Mouse (Mus musculus) lung, postnatal 0 days (tissue): ENCODE measurements at regions not wholly inside any gene's neighbourhood (a gene's known extent, or its start where the extent isn't known, plus 50 kb on each side); places are given as distances from the start of the nearest gene placed in this dataset.
"Not testable (repeated sequence)": the region's sequence is repeated elsewhere in the genome, so short reads cannot be mapped to it uniquely, and the experiment has no call there.

ENCODE experiments used
- ATAC-seq: fragments of 200-750 bp; cut with Nextera tagmentation; 2 replicates; pipeline ENCODE4 v1.8.0; 2017; ENCODE audit warnings: moderate library complexity
- DNase-seq: peaks from one replicate; pipeline ENCODE4 v3.0.0-alpha.2; 2016; ENCODE audit warnings: low spot score
- H3K27ac ChIP-seq: fragments of 300-500 bp; sonication (generic); 2 replicates; pipeline ENCODE4 v1.5.1; 2014; ENCODE audit warnings: antibody characterized with exemption, mild to moderate bottlenecking, low read length, mixed read lengths
- H3K27me3 ChIP-seq: fragments of 300-500 bp; sonication (generic); replicated peaks from 2 replicates; pipeline ENCODE4 v1.6.1; 2014; ENCODE audit warnings: low read length, mixed read lengths; ENCODE audit not compliant: insufficient read depth
- H3K36me3 ChIP-seq: fragments of 300-500 bp; sonication (generic); 2 replicates; pipeline ENCODE4 v1.6.1; 2014; ENCODE audit warnings: low read length, mixed read lengths; ENCODE audit not compliant: insufficient read depth
- H3K4me1 ChIP-seq: fragments of 300-500 bp; sonication (generic); 2 replicates; pipeline ENCODE4 v1.6.1; 2014; ENCODE audit warnings: antibody characterized with exemption, low read depth, low read length, mixed read lengths; ENCODE audit not compliant: insufficient read depth
- H3K4me2 ChIP-seq: fragments of 300-500 bp; sonication (generic); replicated peaks from 2 replicates; pipeline ENCODE4 v1.6.1; 2014; ENCODE audit warnings: low read depth, mild to moderate bottlenecking, low read length, moderate library complexity, mixed read lengths
- H3K4me3 ChIP-seq: fragments of 300-500 bp; sonication (generic); 2 replicates; pipeline ENCODE4 v1.5.1; 2014; ENCODE audit warnings: low read depth, low read length
- H3K9ac ChIP-seq: fragments of 300-500 bp; sonication (generic); replicated peaks from 2 replicates; pipeline ENCODE4 v1.6.1; 2014; ENCODE audit warnings: low read depth, mild to moderate bottlenecking
- H3K9me3 ChIP-seq: fragments of 300-500 bp; sonication (generic); 2 replicates; pipeline ENCODE4 v1.6.1; 2016; ENCODE audit warnings: low read length, mixed read lengths
- CTCF ChIP-seq: IDR thresholded peaks from 2 replicates; pipeline ENCODE4 v1.5.1; 2016; ENCODE audit warnings: antibody characterized with exemption, mild to moderate bottlenecking
- EP300 ChIP-seq: IDR thresholded peaks from 2 replicates; pipeline ENCODE4 v1.6.1; 2016; ENCODE audit warnings: antibody characterized with exemption, mild to moderate bottlenecking, control low read depth
- WGBS: fragments of 180-500 bp; shearing (Covaris S2); extraction: QIAGEN DNeasy Blood & Tissue Kit; methylation state at CpG from one replicate; pipeline ENCODE4 v1.1.7; 2014; 5-methylcytosine and 5-hydroxymethylcytosine counted together

DNA sequence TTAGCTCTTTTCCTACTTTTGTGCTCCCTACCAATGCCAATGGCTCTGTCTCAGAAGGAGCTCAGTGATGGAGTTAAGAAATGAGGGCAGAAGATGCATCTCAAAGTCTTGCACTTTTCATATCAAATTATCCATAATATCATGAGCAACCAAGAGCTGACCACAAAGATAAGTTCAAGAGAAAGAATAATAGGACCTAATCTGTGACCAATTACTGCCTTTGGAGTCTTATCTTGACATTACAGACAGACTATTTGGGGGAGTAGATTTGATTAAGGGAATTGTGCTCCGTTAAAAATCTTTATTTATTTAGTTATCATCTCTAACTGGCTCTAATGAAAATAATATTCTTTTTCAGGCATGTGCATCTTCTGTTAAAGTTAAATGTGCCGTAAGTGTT is 189.1 kb upstream of the Irak1bp1 start:
- no peaks in the 10 kb centered on the region for H3K27me3 ChIP-seq
- no peaks in the 10 kb centered on the region for H3K36me3 ChIP-seq
- DNase-seq (no peak), ATAC-seq (no peak)
- no peak overlapping the region for H3K4me2 ChIP-seq
- H3K4me3 ChIP-seq = no peak overlapping the region
- no peak overlapping the region for H3K27ac ChIP-seq
- TF ChIP-seq EP300 = no peak
- TF ChIP-seq CTCF = no peak
- H3K9me3 ChIP-seq = no peaks in the 10 kb centered on the region
- no peaks in the 10 kb centered on the region for H3K4me1 ChIP-seq
- WGBS = 63% methylated on average over 2 of the region's 2 CpGs
- no peak overlapping the region for H3K9ac ChIP-seq

DNA sequence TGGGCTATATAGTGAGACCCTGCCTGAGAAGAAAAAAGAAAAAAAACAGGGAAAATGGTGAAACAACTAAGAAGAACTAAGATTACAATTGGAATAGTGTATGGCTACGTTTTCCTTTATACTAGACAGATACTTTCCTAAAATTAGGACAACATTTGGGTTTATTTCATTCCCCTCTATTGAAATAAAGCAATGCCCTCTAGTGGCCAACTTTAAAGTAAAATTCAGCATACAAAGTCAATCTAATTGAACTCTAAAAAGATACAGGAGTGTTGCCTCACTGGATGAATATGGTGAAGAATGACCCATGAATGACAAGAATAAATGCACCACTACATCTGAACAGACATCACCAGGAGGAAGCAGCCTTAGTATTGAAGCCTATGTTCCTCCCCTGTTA is 185.4 kb upstream of the Irak1bp1 start:
- H3K36me3 ChIP-seq = no peaks in the 10 kb centered on the region
- no peak overlapping the region for H3K27ac ChIP-seq
- no peaks in the 10 kb centered on the region for H3K4me1 ChIP-seq
- H3K4me2 ChIP-seq = no peak overlapping the region
- H3K9ac ChIP-seq = no peak overlapping the region
- ATAC-seq (no peak), DNase-seq (peak; percentile 45)
- no peak overlapping the region for H3K4me3 ChIP-seq
- TF ChIP-seq EP300 (no peak), CTCF (peak; percentile 52)
- H3K27me3 ChIP-seq = no peaks in the 10 kb centered on the region
- H3K9me3 ChIP-seq = no peaks in the 10 kb centered on the region
- 0% methylated on average over 1 of the region's 1 CpGs for WGBS

DNA sequence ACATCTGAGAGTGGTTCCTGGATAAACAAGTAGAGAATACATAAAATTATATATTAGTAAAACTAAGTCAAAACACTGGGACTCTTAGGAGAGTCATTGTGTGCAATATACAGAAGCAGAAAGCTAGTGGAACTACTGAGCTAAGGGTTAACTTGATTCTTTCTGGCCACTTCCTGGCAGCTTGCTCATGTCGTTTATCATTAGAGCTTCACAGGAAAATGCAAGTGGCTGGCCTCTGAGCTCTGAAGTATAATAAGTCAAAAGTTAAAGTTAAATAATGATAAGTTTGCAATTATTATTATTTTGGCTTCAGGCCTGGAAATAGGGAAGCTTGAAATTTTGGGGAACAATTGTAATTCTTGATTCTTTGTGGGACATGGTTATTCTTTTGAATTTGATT is 173.8 kb upstream of the Irak1bp1 start:
- not testable (repeated sequence) for ATAC-seq

DNA sequence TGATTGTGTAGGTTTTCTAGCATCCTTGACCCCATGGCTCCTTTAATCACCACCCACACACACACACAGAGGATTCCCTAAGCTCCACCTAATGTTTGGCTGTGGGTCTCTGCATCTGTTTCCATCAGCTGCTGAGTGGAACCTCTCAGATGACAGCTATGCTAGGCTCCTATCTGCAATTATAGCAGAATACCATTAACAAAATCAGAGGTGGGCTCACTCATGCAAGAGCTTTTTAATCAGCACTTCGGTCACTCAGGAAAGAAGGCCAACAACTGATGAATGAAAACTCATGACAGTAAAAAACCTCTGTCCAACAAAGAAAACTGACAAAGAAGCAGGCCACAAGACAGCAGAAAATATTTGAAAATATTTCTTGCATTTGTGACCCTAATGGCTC is 147.1 kb upstream of the Irak1bp1 start:
- ATAC-seq (no peak), DNase-seq (no peak)
- TF ChIP-seq CTCF (no peak), EP300 (no peak)
- no peak overlapping the region for H3K9ac ChIP-seq
- WGBS = 81% methylated on average over 1 of the region's 1 CpGs
- H3K4me3 ChIP-seq = no peak overlapping the region
- H3K27ac ChIP-seq = no peak overlapping the region
- no peaks in the 10 kb centered on the region for H3K36me3 ChIP-seq
- H3K4me1 ChIP-seq = no peaks in the 10 kb centered on the region
- no peaks in the 10 kb centered on the region for H3K9me3 ChIP-seq
- no peaks in the 10 kb centered on the region for H3K27me3 ChIP-seq
- H3K4me2 ChIP-seq = no peak overlapping the region

More for the DNA sequence above, 173.8 kb upstream of the Irak1bp1 start:
- not testable (repeated sequence) for H3K27ac ChIP-seq, H3K4me3 ChIP-seq, H3K9me3 ChIP-seq, H3K36me3 ChIP-seq, H3K4me2 ChIP-seq, DNase-seq, H3K9ac ChIP-seq, H3K4me1 ChIP-seq, H3K27me3 ChIP-seq
- WGBS = 0% methylated on average over 1 of the region's 1 CpGs

DNA sequence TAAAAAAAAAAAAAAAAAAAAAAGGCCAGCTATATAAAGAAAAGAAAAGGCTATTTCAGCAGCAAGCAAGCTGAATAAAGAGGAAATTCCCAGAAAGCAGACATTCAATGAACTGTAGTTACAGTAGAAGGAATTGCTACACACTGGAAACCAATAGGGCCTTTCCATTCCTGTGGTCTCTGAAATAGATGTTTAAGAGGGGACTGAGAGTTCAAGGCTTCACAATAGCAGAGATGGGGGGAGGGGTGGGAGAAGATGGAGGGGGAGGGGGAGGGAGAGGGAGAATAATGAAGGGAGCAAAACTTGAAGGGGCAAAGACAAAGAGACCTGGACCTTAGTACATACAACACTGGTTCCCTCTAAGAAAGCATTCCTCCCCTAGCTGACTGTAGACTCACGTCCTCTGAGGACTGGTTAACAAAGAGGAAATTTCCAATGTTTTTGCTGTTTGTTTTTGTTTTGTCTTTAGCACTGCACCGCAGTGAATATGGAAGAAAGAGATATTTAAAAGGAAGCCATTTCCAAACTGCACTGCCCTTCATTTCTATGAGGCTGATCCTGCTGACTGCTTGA is 119.8 kb upstream of the Irak1bp1 start:
- Histone ChIP-seq H3K27me3 (no peaks in the 10 kb centered on the region), H3K27ac (no peak overlapping the region), H3K4me1 (no peaks in the 10 kb centered on the region), H3K4me2 (no peak overlapping the region), H3K4me3 (no peak overlapping the region), H3K36me3 (no peaks in the 10 kb centered on the region), H3K9me3 (no peaks in the 10 kb centered on the region), H3K9ac (no peak overlapping the region)
- 69% methylated on average over 2 of the region's 2 CpGs for WGBS
- DNase-seq = no peak
- TF ChIP-seq CTCF (no peak), EP300 (no peak)
- no peak for ATAC-seq

DNA sequence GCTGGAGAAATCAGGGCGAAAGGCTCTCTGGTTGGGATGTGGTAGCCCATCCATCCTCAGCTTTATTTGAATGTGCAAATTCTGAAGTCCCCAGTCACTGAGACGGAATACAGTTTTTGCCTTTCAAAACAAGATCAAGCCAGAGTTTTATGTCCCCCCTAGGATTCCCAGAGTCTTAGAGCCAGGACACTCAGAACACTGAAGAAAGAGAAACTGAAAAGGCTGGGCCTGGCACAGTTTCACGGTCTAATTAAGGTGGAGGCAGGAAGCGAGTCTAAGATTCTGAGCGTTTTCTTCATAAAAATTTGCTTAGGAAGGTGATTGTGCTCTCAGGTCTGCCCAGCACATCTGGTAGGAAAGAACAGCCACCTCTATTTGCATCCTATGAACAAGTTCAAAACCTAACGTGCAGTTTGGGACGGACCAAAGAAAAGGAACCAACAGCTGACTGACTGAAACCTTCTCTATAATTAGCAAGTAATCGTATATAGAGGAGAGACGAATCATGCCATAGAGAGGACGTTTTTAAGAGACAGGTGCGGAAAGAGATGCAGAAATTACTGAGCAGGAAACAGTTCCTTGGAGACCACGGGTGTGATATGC is 119.2 kb upstream of the Irak1bp1 start:
- 73% methylated on average over 12 of the region's 12 CpGs for WGBS

More for the DNA sequence above, 119.2 kb upstream of the Irak1bp1 start:
- H3K4me1 ChIP-seq = no peaks in the 10 kb centered on the region
- no peaks in the 10 kb centered on the region for H3K27me3 ChIP-seq
- no peak overlapping the region for H3K9ac ChIP-seq
- no peak overlapping the region for H3K4me3 ChIP-seq
- no peaks in the 10 kb centered on the region for H3K36me3 ChIP-seq
- no peak for DNase-seq
- no peak for ATAC-seq
- H3K4me2 ChIP-seq = no peak overlapping the region
- no peaks in the 10 kb centered on the region for H3K9me3 ChIP-seq
- TF ChIP-seq EP300 (no peak), CTCF (no peak)
- H3K27ac ChIP-seq = no peak overlapping the region
